26 mouse cellular contexts compared by ENCODE assay signal in the genomic region with DNA sequence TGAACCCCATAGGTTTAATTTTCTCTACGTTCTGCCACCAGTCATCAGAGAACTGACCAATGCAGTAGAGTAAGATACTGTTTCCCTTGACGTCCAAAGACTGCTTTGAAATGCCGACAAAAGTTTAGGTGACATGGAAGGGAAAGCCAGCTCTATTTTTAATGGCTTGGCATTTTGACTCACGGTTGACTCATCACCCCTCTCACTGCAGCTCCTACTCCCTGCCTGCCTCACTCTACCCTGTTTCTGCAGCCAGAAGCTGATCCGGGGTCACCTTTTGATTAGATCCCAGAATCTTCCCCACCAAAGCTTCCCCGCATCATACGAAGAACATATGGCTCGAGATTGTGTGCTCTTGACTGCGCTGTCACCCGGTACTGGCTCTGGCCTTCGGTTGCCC.
DNase-seq lines count a peak whose midpoint lies in the region; ATAC-seq and TF ChIP-seq lines count a peak whose summit lies in the region.
"Had no signal": no experiment of that assay in that cellular context is flagged by ENCODE, and none has a peak within 500 bp of the region (broad histone marks: within the 10 kb centered on the region; RNA-seq: fewer than 3 reads in every experiment).

No protein-coding gene starts in this region.

- no peaks in the 10 kb centered on the region for H3K27me3 ChIP-seq in C2C12 (ENCODE audit: control insufficient read depth, insufficient read depth, insufficient read length)
- no peaks in the 10 kb centered on the region for H3K27me3 ChIP-seq in midbrain, postnatal 0 days (ENCODE audit: insufficient read depth, low read length)
- H3K27me3 ChIP-seq: forebrain, embryonic 13.5 days; heart, embryonic 13.5 days had no signal

- no peaks in the 10 kb centered on the region for H3K4me1 ChIP-seq in midbrain, postnatal 0 days (ENCODE audit: insufficient read depth, low read length)
- H3K4me1 ChIP-seq: forebrain, embryonic 10.5 days; forebrain, embryonic 13.5 days; heart, embryonic 10.5 days; heart, embryonic 13.5 days had no signal

- no peak for ATAC-seq in midbrain, postnatal 0 days (ENCODE audit: low FRiP score)
- ATAC-seq: CD4-positive, CD25-positive, alpha-beta regulatory T cell, adult 4 months; forebrain, embryonic 13.5 days; forebrain, embryonic 16.5 days; hindbrain, postnatal 0 days; intestine, postnatal 0 days had no signal

- peak; percentile 43 for DNase-seq in adrenal gland, adult 2 months
- DNase-seq in adrenal gland, postnatal 4 days (ENCODE audit: low spot score in 2 of 2) = no peak
- peak; percentile 14 for DNase-seq in 3134 (ENCODE audit: extremely low read depth, insufficient read length, low spot score)
- DNase-seq in midbrain, postnatal 0 days (ENCODE audit: low spot score) = no peak
- DNase-seq in left cerebral cortex, postnatal 14 days (ENCODE audit: low spot score in 2 of 2) = no peak
- DNase-seq: adrenal gland, postnatal 10 days; cerebellum, adult 11-12 months; cerebellum, adult 8-10 months; cerebellum, postnatal 10 days; cerebellum, postnatal 36 days; gastrocnemius, postnatal 10 days; gastrocnemius, postnatal 36 days; heart, adult 2 months; heart, postnatal 14 days; heart, postnatal 4 days; kidney, adult 2 months had no signal

- H3K9ac ChIP-seq in midbrain, postnatal 0 days (replicated peaks; ENCODE audit: low read length, poor library complexity, severe bottlenecking) = no peak overlapping the region
- H3K9ac ChIP-seq: forebrain, embryonic 13.5 days; heart, embryonic 13.5 days; hindbrain, embryonic 14.5 days had no signal

- H3K4me3 ChIP-seq in C2C12 (ENCODE audit: insufficient read depth, poor library complexity, severe bottlenecking) = no peak overlapping the region
- H3K4me3 ChIP-seq in midbrain, postnatal 0 days (ENCODE audit: low read depth, low read length) = no peak overlapping the region
- H3K4me3 ChIP-seq: forebrain, embryonic 10.5 days; forebrain, embryonic 13.5 days; heart, adult 2 months; heart, embryonic 10.5 days; heart, embryonic 13.5 days had no signal

- intact Hi-C loops in left cerebral cortex, postnatal 14 days (cut with DNase I) = no loop called here

- no peaks in the 10 kb centered on the region for H3K9me3 ChIP-seq in midbrain, postnatal 0 days (ENCODE audit: low read length)
- H3K9me3 ChIP-seq: forebrain, embryonic 10.5 days; forebrain, embryonic 13.5 days; heart, embryonic 10.5 days; heart, embryonic 13.5 days had no signal

- no peak overlapping the region for H3K4me2 ChIP-seq in midbrain, postnatal 0 days (ENCODE audit: low read depth, low read length, poor library complexity, severe bottlenecking)
- H3K4me2 ChIP-seq: forebrain, embryonic 13.5 days; heart, embryonic 13.5 days; hindbrain, embryonic 14.5 days had no signal

- no peaks in the 10 kb centered on the region for H3K79me3 ChIP-seq in C2C12 (ENCODE audit: low read depth)

- WGBS in midbrain, postnatal 0 days = 93% methylated on average over 11 of the region's 11 CpGs

- H3K36me3 ChIP-seq in C2C12 (ENCODE audit: control insufficient read depth, insufficient read depth) = no peaks in the 10 kb centered on the region
- H3K36me3 ChIP-seq in midbrain, postnatal 0 days (ENCODE audit: insufficient read depth, low read length) = no peaks in the 10 kb centered on the region
- H3K36me3 ChIP-seq: forebrain, embryonic 10.5 days; heart, embryonic 10.5 days; heart, embryonic 13.5 days had no signal

- no peak for TF ChIP-seq CTCF in C2C12 (IDR thresholded peaks at IDR 0.05; ENCODE audit: control insufficient read depth, insufficient read depth, insufficient read length)
- no peak for TF ChIP-seq CTCF in midbrain, postnatal 0 days (IDR thresholded peaks at IDR 0.05)

- no peak overlapping the region for H3K27ac ChIP-seq in midbrain, postnatal 0 days (ENCODE audit: low read depth, low read length)
- H3K27ac ChIP-seq: forebrain, embryonic 10.5 days; forebrain, embryonic 13.5 days; heart, adult 2 months; heart, embryonic 10.5 days; heart, embryonic 13.5 days; hindbrain, embryonic 14.5 days; hindbrain, postnatal 0 days had no signal

- H3K79me2 ChIP-seq in C2C12 (ENCODE audit: control insufficient read depth, insufficient read depth) = no peaks in the 10 kb centered on the region

- no peak overlapping the region for H3ac ChIP-seq in C2C12 (ENCODE audit: control insufficient read depth, insufficient read length, low read depth)

TF ChIP-seq in C2C12, 6 proteins besides CTCF, POLR2A, EP300 and RAD21:
- peak; percentile 68 for TF ChIP-seq FOSL1 (IDR thresholded peaks at IDR 0.05; ENCODE audit: insufficient read depth, low read length, poor library complexity, severe bottlenecking)
- no peak for TF ChIP-seq MYOG (IDR thresholded peaks at IDR 0.05; ENCODE audit: control insufficient read depth, extremely low read depth, insufficient read length)
- no peak for TF ChIP-seq CEBPB (IDR thresholded peaks at IDR 0.05; ENCODE audit: low read depth)

Comparison
In these comparisons a context has a peak if more than half of its experiments do, and no peak if none do; other contexts are left out.
1. DNase-seq: peak in adrenal gland, adult 2 months (single experiment) and 3134 (single experiment); none in adrenal gland, postnatal 4 days (0 of 2), midbrain, postnatal 0 days (single experiment) and left cerebral cortex, postnatal 14 days (0 of 2).